Mouse (Mus musculus) testis, adult 2 months (tissue): ENCODE results near the gene Plxna4.

ENCODE experiments used
- CTCF ChIP-seq: fragments of 200-500 bp; IDR thresholded peaks from 2 replicates; pipeline ENCODE4 v1.5.1; 2012; ENCODE audit warnings: low read depth, mild to moderate bottlenecking, inconsistent platforms, low read length, moderate library complexity; ENCODE audit not compliant: control insufficient read depth, insufficient read depth, insufficient replicate concordance
- POLR2A ChIP-seq: fragments of 200-500 bp; IDR thresholded peaks from 2 replicates; pipeline ENCODE4 v1.6.1; 2012; ENCODE audit warnings: low read depth, mild to moderate bottlenecking, inconsistent platforms, low read length, moderate library complexity; ENCODE audit not compliant: control insufficient read depth

DNA sequence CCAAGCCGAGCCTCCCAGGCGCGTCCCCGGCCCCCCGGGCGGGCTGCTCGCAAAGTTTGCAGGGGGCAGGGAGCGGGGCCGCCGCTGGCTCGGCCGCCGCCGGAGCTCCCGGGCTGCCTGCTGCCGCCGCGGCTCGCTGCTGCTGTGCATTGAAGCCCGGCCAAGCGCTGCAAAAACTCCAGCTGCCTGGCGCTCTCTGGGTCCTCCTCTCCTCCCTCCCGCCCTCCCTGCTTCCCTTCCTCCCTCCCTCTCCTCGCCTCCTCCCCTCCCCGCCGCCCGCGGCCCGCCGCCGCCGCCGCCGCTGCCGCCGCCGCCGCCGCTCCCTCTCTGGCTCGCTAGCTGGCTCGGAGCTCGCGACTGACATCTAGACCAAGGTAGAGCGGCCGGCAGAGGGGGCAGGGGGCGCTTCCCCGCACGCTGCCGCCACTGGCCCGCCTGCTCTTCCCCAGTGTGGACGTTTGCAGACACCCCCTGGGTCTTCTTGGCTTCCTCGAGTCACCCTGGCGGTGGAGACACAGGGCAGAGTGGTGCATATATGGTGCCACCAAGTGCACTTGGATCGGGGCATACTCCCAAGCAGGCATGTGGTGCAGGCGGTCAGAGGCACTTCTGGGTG lies at the start of gene Plxna4:
- TF ChIP-seq CTCF = no peak
- no peak for TF ChIP-seq POLR2A
